13 mouse cellular contexts compared by ENCODE assay signal in the genomic region with DNA sequence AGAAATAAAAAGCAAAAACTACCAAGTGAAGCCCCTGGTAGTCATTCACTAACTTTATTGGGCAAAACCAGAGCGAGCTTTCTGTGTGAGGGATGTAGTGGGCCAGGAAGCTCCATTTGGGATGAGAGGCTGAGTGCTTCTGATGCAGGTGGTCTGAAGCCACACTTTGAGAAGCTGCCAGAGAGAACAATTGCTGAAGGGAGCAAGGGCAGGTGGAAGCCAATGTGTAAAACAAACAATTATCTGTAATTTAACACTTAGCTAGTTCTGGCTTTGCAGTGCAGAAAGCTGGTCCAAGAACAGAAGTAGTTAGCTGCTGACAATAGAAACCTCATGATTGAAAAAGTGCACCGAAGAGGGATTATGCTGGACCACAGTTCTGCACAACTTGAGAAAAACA.
"Had no signal": no experiment of that assay in that cellular context is flagged by ENCODE, and none has a peak within 500 bp of the region (broad histone marks: within the 10 kb centered on the region; RNA-seq: fewer than 3 reads in every experiment).

No protein-coding gene starts in this region.

- DNase-seq: kidney, adult 2 months; kidney, postnatal 14 days; lung, adult 18-20 months; retina, postnatal 1 day; right cerebral cortex, postnatal 4 days; spleen, adult 18-20 months; thymus, adult 18-20 months; thymus, postnatal 14 days had no signal

- H3K27ac ChIP-seq: kidney, embryonic 15.5 days; limb, embryonic 13.5 days; liver, embryonic 14.5 days; midbrain, embryonic 13.5 days; neural tube, embryonic 13.5 days had no signal

- H3K4me2 ChIP-seq: kidney, embryonic 15.5 days; limb, embryonic 13.5 days; midbrain, embryonic 13.5 days; neural tube, embryonic 13.5 days had no signal

- H3K27me3 ChIP-seq: kidney, embryonic 15.5 days; limb, embryonic 13.5 days; midbrain, embryonic 13.5 days; neural tube, embryonic 13.5 days had no signal

- H3K9me3 ChIP-seq: kidney, embryonic 15.5 days; limb, embryonic 13.5 days; midbrain, embryonic 13.5 days; neural tube, embryonic 13.5 days had no signal

- H3K9ac ChIP-seq: kidney, embryonic 15.5 days; limb, embryonic 13.5 days; liver, embryonic 14.5 days; midbrain, embryonic 13.5 days; neural tube, embryonic 13.5 days had no signal

- H3K36me3 ChIP-seq: kidney, embryonic 15.5 days; limb, embryonic 13.5 days; midbrain, embryonic 13.5 days; neural tube, embryonic 13.5 days had no signal

- ATAC-seq: midbrain, embryonic 13.5 days had no signal

- H3K4me1 ChIP-seq: kidney, embryonic 15.5 days; limb, embryonic 13.5 days; midbrain, embryonic 13.5 days; neural tube, embryonic 13.5 days had no signal

- H3K4me3 ChIP-seq: kidney, embryonic 15.5 days; limb, embryonic 13.5 days; midbrain, embryonic 13.5 days; neural tube, embryonic 13.5 days had no signal
